Comparison of ENCODE assay signal across 11 mouse cellular contexts in the genomic region with DNA sequence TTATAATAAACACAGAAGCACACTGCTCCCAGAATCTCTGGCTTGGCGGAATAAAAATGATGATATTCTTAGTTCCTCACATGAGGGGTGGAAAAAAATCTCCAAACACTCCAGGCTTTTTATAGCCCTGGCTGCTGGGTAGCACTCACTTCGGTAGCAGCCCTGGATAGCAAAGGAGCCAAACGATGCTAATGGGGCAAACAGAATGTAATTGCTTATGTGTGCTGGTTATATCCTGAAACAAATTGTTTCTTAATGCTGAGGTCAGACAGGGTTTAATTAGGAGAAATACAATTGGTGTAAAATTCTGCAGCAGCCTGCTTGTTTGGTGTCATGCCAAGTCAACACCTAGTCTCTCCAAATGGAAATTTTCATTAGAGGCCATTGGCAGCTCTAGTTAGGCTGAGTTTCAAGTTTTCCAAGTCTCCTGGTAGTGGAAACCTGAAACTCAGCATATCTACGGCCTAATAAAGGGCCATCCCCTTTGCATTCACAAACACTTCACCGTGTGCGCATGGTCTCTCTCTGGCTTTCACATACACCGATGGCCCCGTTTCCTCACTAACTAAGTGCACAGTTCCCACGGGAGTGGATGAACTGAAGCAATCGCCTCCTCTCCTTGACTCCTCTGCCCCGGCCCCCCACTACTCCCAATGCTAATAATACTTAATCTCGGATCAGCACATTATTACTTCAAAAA.
A peak's percentile ranks its signal among the peaks of the same experiment; 100 is the strongest.
DNase-seq lines count a peak whose midpoint lies in the region; ATAC-seq and TF ChIP-seq lines count a peak whose summit lies in the region.
"Had no signal": no experiment of that assay in that cellular context is flagged by ENCODE, and none has a peak within 500 bp of the region (broad histone marks: within the 10 kb centered on the region; RNA-seq: fewer than 3 reads in every experiment).

No protein-coding gene starts in this region.

- peaks cover 5% of the 10 kb centered on the region for H3K4me1 ChIP-seq in heart, adult 2 months (ENCODE audit: control insufficient read depth, insufficient read depth, low read length)
- peaks cover 25% of the 10 kb centered on the region for H3K4me1 ChIP-seq in limb, embryonic 12.5 days (replicated peaks)
- H3K4me1 ChIP-seq: liver, embryonic 15.5 days had no signal

- intact Hi-C loops in left cerebral cortex, postnatal 25 days (cut with DNase I), result loop anchor here (5.0 kb wide), 1 partner anchor 161 kb away; no protein-coding TSS in a partner anchor
- intact Hi-C loops in heart, adult 2 months (cut with DNase I), result no loop called here

- H3K79me2 ChIP-seq in heart, adult 2 months (replicated peaks; ENCODE audit: control insufficient read depth, insufficient read depth, low read length), result no peaks in the 10 kb centered on the region

- peak; percentile 42; the same call in 1 of the 2 replicates for TF ChIP-seq POLR2A in heart, adult 2 months (IDR thresholded peaks at IDR 0.05; ENCODE audit: insufficient read depth, low read depth, low read length)

- no peak overlapping the region for H3K4me3 ChIP-seq in heart, adult 2 months
- H3K4me3 ChIP-seq in limb, embryonic 12.5 days (replicated peaks), result no peak overlapping the region
- H3K4me3 ChIP-seq: liver, embryonic 15.5 days; neural tube, embryonic 12.5 days had no signal

- TF ChIP-seq CTCF in heart, adult 2 months (IDR thresholded peaks at IDR 0.05), result no peak

- DNase-seq in left cerebral cortex, postnatal 25 days (ENCODE audit: low spot score in 2 of 2), result peak; percentile 25 to 74
- DNase-seq in left cerebral cortex, adult 18-20 months (ENCODE audit: low spot score in 2 of 2), result no peak
- DNase-seq in cerebellum, postnatal 25 days, result peak; percentile 46 to 49
- DNase-seq in heart, adult 2 months, result peak; percentile 33 to 35
- DNase-seq in layer of hippocampus, adult 8-10 months (ENCODE audit: low spot score in 2 of 2), result no peak

- no peak overlapping the region for H3K4me2 ChIP-seq in limb, embryonic 12.5 days
- H3K4me2 ChIP-seq: liver, embryonic 15.5 days; neural tube, embryonic 12.5 days had no signal

- peaks cover 5% of the 10 kb centered on the region; the same call in 1 of the 2 replicates for H3K36me3 ChIP-seq in heart, adult 2 months (ENCODE audit: control insufficient read depth, insufficient read depth, low read length)
- no peaks in the 10 kb centered on the region for H3K36me3 ChIP-seq in limb, embryonic 12.5 days
- H3K36me3 ChIP-seq: liver, embryonic 15.5 days; neural tube, embryonic 12.5 days had no signal

- H3K9me3 ChIP-seq in limb, embryonic 12.5 days, result no peaks in the 10 kb centered on the region
- H3K9me3 ChIP-seq: liver, embryonic 15.5 days; neural tube, embryonic 12.5 days had no signal

- TF ChIP-seq EP300 in heart, adult 2 months (IDR thresholded peaks at IDR 0.05; ENCODE audit: insufficient read depth, low read depth, low read length), result no peak

- H3K9ac ChIP-seq in heart, adult 2 months (ENCODE audit: low read depth, low read length), result peak overlapping the region; percentile 19; the same call in 1 of the 2 replicates
- no peak overlapping the region for H3K9ac ChIP-seq in limb, embryonic 12.5 days (replicated peaks)
- H3K9ac ChIP-seq: liver, embryonic 15.5 days; neural tube, embryonic 12.5 days had no signal

- H3K27me3 ChIP-seq in heart, adult 2 months (ENCODE audit: control insufficient read depth, insufficient read depth, low read length), result no peaks in the 10 kb centered on the region
- H3K27me3 ChIP-seq in limb, embryonic 12.5 days, result no peaks in the 10 kb centered on the region
- H3K27me3 ChIP-seq: liver, embryonic 15.5 days; neural tube, embryonic 12.5 days; Patski had no signal

- ATAC-seq in limb, embryonic 12.5 days (ENCODE audit: insufficient number of reproducible peaks, insufficient read depth, low FRiP score, low TSS enrichment, low read depth), result peak; percentile 71
- ATAC-seq in erythroid progenitor cell, adult 5-6 weeks (replicated peaks; ENCODE audit: low FRiP score, poor library complexity, severe bottlenecking), result no peak
- ATAC-seq in inflammation-experienced regulatory T-cells, adult 6 months, result no peak
- ATAC-seq: Patski had no signal

- 48% methylated on average over 12 of the region's 12 CpGs for WGBS in heart, adult 2 months
- 37% methylated on average over 12 of the region's 12 CpGs for WGBS in limb, embryonic 12.5 days

- H3K27ac ChIP-seq in heart, adult 2 months, result peak overlapping the region; percentile 84
- no peak overlapping the region for H3K27ac ChIP-seq in limb, embryonic 12.5 days
- H3K27ac ChIP-seq: liver, embryonic 15.5 days; neural tube, embryonic 12.5 days had no signal

Comparison
In these comparisons a context has a peak if more than half of its experiments do, and no peak if none do; other contexts are left out.
1. DNase-seq: peak in left cerebral cortex, postnatal 25 days (2 of 2), cerebellum, postnatal 25 days (2 of 2) and heart, adult 2 months (2 of 2); none in left cerebral cortex, adult 18-20 months (0 of 2) and layer of hippocampus, adult 8-10 months (0 of 2).